Mouse (Mus musculus): ENCODE measurements around the gene Per1. TPM values are rescaled to one million over a fixed set of nuclear protein-coding genes. Genes with fewer than 3 reads are reported as not detected.

The Per1 gene
- polyA plus RNA-seq, 1 experiment from 2014 or later, result 15.4 TPM

DNA sequence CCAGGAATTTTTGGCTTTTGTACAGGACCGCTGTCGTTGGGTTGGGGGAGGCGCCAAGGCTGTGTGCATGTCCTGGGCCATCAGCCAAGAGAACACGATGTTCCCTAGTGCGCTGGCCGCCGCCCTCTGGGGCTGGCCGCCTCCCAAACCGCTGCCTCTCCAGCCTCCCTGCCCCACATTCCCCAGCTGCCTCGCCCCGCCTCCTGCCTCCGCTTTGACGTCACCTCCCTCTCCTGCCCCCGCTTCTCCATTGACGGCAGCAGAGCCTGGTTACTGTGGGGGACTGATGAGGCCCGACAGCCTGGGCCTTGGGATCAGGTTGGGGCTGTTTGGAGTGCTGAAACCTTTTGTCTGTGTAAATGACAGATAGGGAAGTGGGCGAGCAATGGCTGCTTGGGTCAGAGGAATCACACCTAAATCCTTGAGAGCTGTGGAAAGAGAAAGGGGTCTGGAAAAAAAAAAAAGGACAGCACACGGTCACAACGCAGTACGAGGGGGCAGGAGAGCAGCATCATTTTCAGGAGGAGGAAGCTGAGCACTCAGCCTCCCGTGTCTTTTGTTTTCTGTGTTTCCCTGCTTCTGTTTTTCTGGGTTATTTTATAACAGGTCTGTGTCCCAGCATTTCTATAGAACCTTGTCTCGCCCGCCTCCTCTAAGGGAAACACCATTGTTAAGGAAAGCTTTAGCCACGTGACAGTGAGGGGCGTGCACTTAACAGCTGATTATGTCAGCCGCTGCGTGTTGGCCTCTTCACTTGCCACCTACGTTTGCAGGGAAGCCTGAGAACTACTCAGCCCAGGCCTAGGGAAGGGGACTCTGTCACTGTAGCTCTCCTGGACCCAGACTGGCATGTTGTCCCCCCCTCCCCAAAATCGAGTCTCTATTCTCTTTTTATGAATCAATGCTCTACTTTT is 2.2 kb downstream of the Per1 start:
- 2% methylated on average over 29 of the region's 29 CpGs for WGBS
- H3K9ac ChIP-seq, result peak overlapping the region; percentile 49; the same call in 1 of the 2 replicates
- no peaks in the 10 kb centered on the region for H3K9me3 ChIP-seq
- H3K4me2 ChIP-seq, result peak overlapping the region; percentile 91
- H3K27ac ChIP-seq, result peak overlapping the region; percentile 98
- H3K36me3 ChIP-seq, result peaks cover 20% of the 10 kb centered on the region
- H3K27me3 ChIP-seq (replicated peaks), result no peaks in the 10 kb centered on the region
- ATAC-seq (ENCODE audit: insufficient read depth, low FRiP score, low read depth), result peak; percentile 49
- peaks cover 34% of the 10 kb centered on the region for H3K4me1 ChIP-seq
- peak overlapping the region; percentile 66 for H3K4me3 ChIP-seq (replicated peaks)

DNA sequence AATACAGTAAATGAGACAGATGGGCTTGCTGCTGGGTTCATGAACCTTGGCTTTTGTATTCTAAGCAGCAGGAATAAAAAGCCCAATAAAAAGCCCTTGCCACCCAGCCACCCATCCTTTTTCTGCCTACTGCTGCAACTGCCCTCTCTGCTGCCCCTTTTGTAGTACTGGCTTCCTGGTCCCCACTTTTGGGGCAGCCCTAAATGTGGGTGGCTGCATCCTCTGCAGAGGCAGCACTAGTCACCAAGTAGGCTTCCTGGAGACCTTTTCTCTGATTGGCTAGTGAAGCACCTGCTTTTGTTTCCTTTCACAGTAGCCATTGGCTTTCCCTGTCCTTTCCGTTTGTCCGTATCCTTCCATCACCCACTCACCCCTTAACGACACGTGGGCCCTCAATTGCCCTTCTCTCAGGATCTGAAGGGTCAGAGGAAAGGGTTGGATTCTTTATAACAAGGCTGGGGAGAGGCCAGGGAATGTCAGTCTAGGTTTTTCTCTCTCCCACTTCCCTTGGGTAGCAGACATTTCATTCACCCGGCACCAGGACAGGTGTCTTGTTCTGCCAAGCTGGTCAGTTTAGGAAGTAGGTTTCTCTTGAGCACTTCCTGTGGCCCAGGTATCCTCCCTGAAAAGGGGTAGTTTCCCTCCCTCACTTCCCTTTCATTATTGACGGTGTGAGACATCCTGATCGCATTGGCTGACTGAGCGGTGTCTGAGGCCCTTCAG is 3.2 kb downstream of the Per1 start:
- H3K4me1 ChIP-seq, result peaks cover 34% of the 10 kb centered on the region
- ATAC-seq (ENCODE audit: insufficient read depth, low FRiP score, low read depth), result no peak

DNA sequence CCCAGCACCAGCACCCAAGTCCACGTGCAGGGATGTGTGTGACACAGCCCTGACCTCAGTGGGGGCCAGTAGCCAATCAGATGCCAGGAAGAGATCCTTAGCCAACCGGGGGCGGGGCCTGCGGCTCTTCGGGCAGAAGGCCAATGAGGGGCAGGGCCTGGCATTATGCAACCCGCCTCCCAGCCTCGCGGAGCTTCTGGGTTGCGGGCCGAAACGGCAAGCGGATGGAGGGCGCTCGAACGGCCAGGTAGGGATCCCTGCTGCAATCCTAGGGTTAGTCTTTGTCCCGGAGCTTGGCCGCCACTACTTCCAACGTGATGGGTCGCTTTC is 3.7 kb downstream of the Per1 start:
- Histone ChIP-seq H3K9me3 (no peaks in the 10 kb centered on the region), H3K4me2 (peak overlapping the region; percentile 91), H3K27me3 (replicated peaks) (no peaks in the 10 kb centered on the region), H3K9ac (peak overlapping the region; percentile 57), H3K4me1 (peaks cover 34% of the 10 kb centered on the region), H3K4me3 (replicated peaks) (peak overlapping the region; percentile 66), H3K36me3 (peaks cover 32% of the 10 kb centered on the region), H3K27ac (peak overlapping the region; percentile 98)
- WGBS, result 0% methylated on average over 19 of the region's 19 CpGs
- peak; percentile 11; the same call in 1 of the 2 replicates for ATAC-seq (ENCODE audit: insufficient read depth, low FRiP score, low read depth)

More for the DNA sequence above, 3.2 kb downstream of the Per1 start:
- Histone ChIP-seq H3K9me3 (no peaks in the 10 kb centered on the region), H3K9ac (no peak overlapping the region), H3K27ac (peak overlapping the region; percentile 98), H3K27me3 (replicated peaks) (no peaks in the 10 kb centered on the region), H3K36me3 (peaks cover 27% of the 10 kb centered on the region), H3K4me2 (peak overlapping the region; percentile 91), H3K4me3 (replicated peaks) (peak overlapping the region; percentile 66)
- WGBS, result 24% methylated on average over 8 of the region's 8 CpGs

- H3K27me3 ChIP-seq (replicated peaks), result no peaks in the 10 kb centered on the region
- no peaks in the 10 kb centered on the region for H3K9me3 ChIP-seq
- H3K4me3 ChIP-seq (replicated peaks), result peak overlapping the region; percentile 66
- peak overlapping the region; percentile 98 for H3K27ac ChIP-seq
- under 1% methylated on average over 22 of the region's 22 CpGs for WGBS
- H3K9ac ChIP-seq, result peak overlapping the region; percentile 57
- H3K4me2 ChIP-seq, result peak overlapping the region; percentile 91
- peaks cover 38% of the 10 kb centered on the region for H3K36me3 ChIP-seq
- ATAC-seq (ENCODE audit: insufficient read depth, low FRiP score, low read depth), result no peak
- peaks cover 34% of the 10 kb centered on the region for H3K4me1 ChIP-seq
Measured at GRCm38 (mm10) chr11:69099177-69099914, 4.3 kb downstream of the Per1 start.

DNA sequence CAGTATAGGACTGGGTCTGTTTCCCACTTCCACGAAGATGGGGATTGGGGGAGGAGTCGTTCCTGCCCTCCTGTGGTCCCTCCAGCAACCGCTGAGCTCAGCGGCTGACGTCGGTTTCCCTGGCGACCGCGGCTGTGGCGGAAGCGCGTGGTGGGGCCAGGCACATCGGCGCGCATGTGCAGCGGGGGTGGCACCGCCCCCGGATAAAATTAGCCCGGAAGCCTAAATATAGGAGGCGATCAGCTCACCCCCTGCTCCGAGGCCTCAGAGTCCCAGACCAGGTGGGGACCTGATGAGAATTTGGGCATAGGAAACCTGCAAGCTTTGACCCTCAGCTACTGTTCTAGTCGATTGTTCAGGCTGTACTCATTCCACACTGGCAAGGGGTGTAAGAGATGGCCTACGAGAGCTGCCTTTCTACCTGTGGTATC is 4.9 kb downstream of the Per1 start:
- ATAC-seq (ENCODE audit: insufficient read depth, low FRiP score, low read depth), result no peak; the same call in 1 of the 2 replicates
- under 1% methylated on average over 23 of the region's 23 CpGs for WGBS

GRCm38 (mm10) chr11:69100639-69101360 is 5.8 kb downstream of the Per1 start:
- H3K27ac ChIP-seq, result peak overlapping the region; percentile 98
- no peak for ATAC-seq (ENCODE audit: insufficient read depth, low FRiP score, low read depth)
- peak overlapping the region; percentile 66; the same call in 1 of the 2 replicates for H3K4me3 ChIP-seq (replicated peaks)
- H3K9me3 ChIP-seq, result no peaks in the 10 kb centered on the region
- 86% methylated on average over 20 of the region's 20 CpGs for WGBS
- no peaks in the 10 kb centered on the region for H3K27me3 ChIP-seq (replicated peaks)
- H3K9ac ChIP-seq, result no peak overlapping the region
- H3K4me2 ChIP-seq, result peak overlapping the region; percentile 91
- peaks cover 34% of the 10 kb centered on the region for H3K4me1 ChIP-seq
- H3K36me3 ChIP-seq, result peaks cover 53% of the 10 kb centered on the region

More for the DNA sequence above, 4.9 kb downstream of the Per1 start:
- H3K9me3 ChIP-seq, result no peaks in the 10 kb centered on the region
- no peak overlapping the region; the same call in 1 of the 2 replicates for H3K9ac ChIP-seq
- peaks cover 34% of the 10 kb centered on the region for H3K4me1 ChIP-seq
- H3K36me3 ChIP-seq, result peaks cover 44% of the 10 kb centered on the region
- H3K27me3 ChIP-seq (replicated peaks), result no peaks in the 10 kb centered on the region
- peak overlapping the region; percentile 91 for H3K4me2 ChIP-seq
- peak overlapping the region; percentile 66 for H3K4me3 ChIP-seq (replicated peaks)
- peak overlapping the region; percentile 98 for H3K27ac ChIP-seq

GRCm38 (mm10) chr11:69101604-69102402 is 6.8 kb downstream of the Per1 start:
- Histone ChIP-seq H3K9me3 (no peaks in the 10 kb centered on the region), H3K27me3 (replicated peaks) (no peaks in the 10 kb centered on the region), H3K4me1 (peaks cover 34% of the 10 kb centered on the region), H3K9ac (no peak overlapping the region), H3K27ac (no peak overlapping the region), H3K36me3 (peaks cover 61% of the 10 kb centered on the region), H3K4me3 (replicated peaks) (no peak overlapping the region), H3K4me2 (no peak overlapping the region)
- WGBS, result 86% methylated on average over 21 of the region's 21 CpGs
- no peak for ATAC-seq (ENCODE audit: insufficient read depth, low FRiP score, low read depth)

GRCm38 (mm10) chr11:69102403-69102725 is 7.3 kb downstream of the Per1 start:
- no peak overlapping the region for H3K9ac ChIP-seq
- H3K4me3 ChIP-seq (replicated peaks), result no peak overlapping the region
- no peaks in the 10 kb centered on the region for H3K27me3 ChIP-seq (replicated peaks)
- H3K27ac ChIP-seq, result no peak overlapping the region
- no peak overlapping the region for H3K4me2 ChIP-seq
- H3K9me3 ChIP-seq, result no peaks in the 10 kb centered on the region
- peaks cover 31% of the 10 kb centered on the region for H3K4me1 ChIP-seq
- WGBS, result 94% methylated on average over 7 of the region's 7 CpGs
- no peak for ATAC-seq (ENCODE audit: insufficient read depth, low FRiP score, low read depth)
- H3K36me3 ChIP-seq, result peaks cover 66% of the 10 kb centered on the region

- no peak overlapping the region for H3K9ac ChIP-seq
- peaks cover 23% of the 10 kb centered on the region for H3K4me1 ChIP-seq
- H3K27me3 ChIP-seq (replicated peaks), result no peaks in the 10 kb centered on the region
- no peak overlapping the region for H3K4me2 ChIP-seq
- H3K36me3 ChIP-seq, result peaks cover 74% of the 10 kb centered on the region
- no peak overlapping the region for H3K27ac ChIP-seq
- no peak for ATAC-seq (ENCODE audit: insufficient read depth, low FRiP score, low read depth)
- 93% methylated on average over 14 of the region's 14 CpGs for WGBS
- no peaks in the 10 kb centered on the region for H3K9me3 ChIP-seq
- no peak overlapping the region for H3K4me3 ChIP-seq (replicated peaks)
Measured at GRCm38 (mm10) chr11:69103121-69103520, 8.1 kb downstream of the Per1 start.

GRCm38 (mm10) chr11:69103531-69104435 is 8.8 kb downstream of the Per1 start:
- H3K27me3 ChIP-seq (replicated peaks), result no peaks in the 10 kb centered on the region
- H3K9me3 ChIP-seq, result no peaks in the 10 kb centered on the region
- no peak overlapping the region for H3K4me3 ChIP-seq (replicated peaks)
- no peak for ATAC-seq (ENCODE audit: insufficient read depth, low FRiP score, low read depth)
- no peak overlapping the region for H3K27ac ChIP-seq
- 89% methylated on average over 15 of the region's 15 CpGs for WGBS
- no peak overlapping the region for H3K4me2 ChIP-seq
- H3K36me3 ChIP-seq, result peaks cover 80% of the 10 kb centered on the region
- peaks cover 18% of the 10 kb centered on the region for H3K4me1 ChIP-seq
- no peak overlapping the region for H3K9ac ChIP-seq
